Mouse (Mus musculus) urinary bladder, postnatal 14 days (tissue): ENCODE results near the gene Zfp780b.
"Not testable (repeated sequence)": the region's sequence is repeated elsewhere in the genome, so short reads cannot be mapped to it uniquely, and the experiment has no call there.

Experiments used
- DNase-seq: peaks from one replicate; pipeline ENCODE4 v3.0.0; 2021; ENCODE audit warnings: low spot score

Zfp780b gene

GRCm38 (mm10) chr7:27978683-27979528 is at the start of gene Zfp780b:
Gene Zfp780b (minus strand): TSS chr7:27979171.
- DNase-seq: peak; percentile 73

- DNase-seq: no peak
These were observed 35.5 kb upstream of the Zfp780b start for GRCm38 (mm10) chr7:28014445-28014810.

- peak; percentile 75 for DNase-seq
These were observed 34.8 kb upstream of the Zfp780b start, which contains the start of gene Zfp850 for GRCm38 (mm10) chr7:28013549-28014444. Gene Zfp850 (minus strand): TSS chr7:28014115.

- no peak for DNase-seq
These were observed 31.3 kb upstream of the Zfp780b start for GRCm38 (mm10) chr7:28010271-28010670.

- DNase-seq: no peak
These were observed 3.2 kb upstream of the Zfp780b start for GRCm38 (mm10) chr7:27982197-27982596.

- not testable (repeated sequence) for DNase-seq
These were observed 29.5 kb downstream of the Zfp780b start for GRCm38 (mm10) chr7:27949451-27949850.

GRCm38 (mm10) chr7:27941869-27942268 is 37.1 kb downstream of the Zfp780b start:
- DNase-seq: not testable (repeated sequence)

- not testable (repeated sequence) for DNase-seq
These were observed 45.2 kb downstream of the Zfp780b start for GRCm38 (mm10) chr7:27933800-27934158.

- DNase-seq: no peak
These were observed 45.7 kb downstream of the Zfp780b start for GRCm38 (mm10) chr7:27933050-27933799.

- peak; percentile 72 for DNase-seq
These were observed 49.9 kb downstream of the Zfp780b start, which contains the start of gene Zfp974 for GRCm38 (mm10) chr7:27928818-27929695. Gene Zfp974 (minus strand): TSS chr7:27929460.

- not testable (repeated sequence) for DNase-seq
These were observed 51.9 kb downstream of the Zfp780b start for GRCm38 (mm10) chr7:27927041-27927440.

- not testable (repeated sequence) for DNase-seq
These were observed 68.0 kb downstream of the Zfp780b start for GRCm38 (mm10) chr7:27910952-27911351.
